Mouse (Mus musculus) lung, adult 2 months (tissue): Measurements from ENCODE around the gene Irf8. TPM values are rescaled to one million over a fixed set of nuclear protein-coding genes. Genes with fewer than 3 reads are reported as not detected.

Source experiments
- DNase-seq: peaks from one replicate; pipeline ENCODE4 v3.0.0; 2022
- H3K4me1 ChIP-seq: fragments of 200-500 bp; 2 replicates; pipeline ENCODE4 v1.6.1; 2011; ENCODE audit warnings: low read length; ENCODE audit not compliant: control insufficient read depth, insufficient read depth
- H3K4me3 ChIP-seq: fragments of 200-500 bp; replicated peaks from 2 replicates; pipeline ENCODE3; 2011; ENCODE audit warnings: low read depth, mild to moderate bottlenecking, control low read depth, low read length; ENCODE audit errors: extremely low read depth
- CTCF ChIP-seq: fragments of 200-500 bp; IDR thresholded peaks from 2 replicates; pipeline ENCODE4 v1.5.1; 2011; ENCODE audit warnings: mild to moderate bottlenecking, low read length, control low read depth; ENCODE audit not compliant: insufficient read depth
- POLR2A ChIP-seq: fragments of 200-500 bp; IDR thresholded peaks from 2 replicates; pipeline ENCODE4 v1.6.1; 2011; ENCODE audit warnings: low read depth, mild to moderate bottlenecking, control low read depth, low read length, borderline replicate concordance; ENCODE audit errors: extremely low read depth
- WGBS: fragments of 180-500 bp; shearing (Covaris S2); methylation state at CpG from one replicate; pipeline ENCODE4 v1.1.7; 2018; 5-methylcytosine and 5-hydroxymethylcytosine counted together
- polyA plus RNA-seq: library from polyadenylated mRNA; depleted of rRNA; stranded (reverse); fragments of >200 nt; gene quantifications from 2 replicates; pipeline ENCODE4 v1.2.3, GENCODE M21; 2012

Irf8 gene
- polyA plus RNA-seq, 1 experiment = 38.6 TPM

DNA sequence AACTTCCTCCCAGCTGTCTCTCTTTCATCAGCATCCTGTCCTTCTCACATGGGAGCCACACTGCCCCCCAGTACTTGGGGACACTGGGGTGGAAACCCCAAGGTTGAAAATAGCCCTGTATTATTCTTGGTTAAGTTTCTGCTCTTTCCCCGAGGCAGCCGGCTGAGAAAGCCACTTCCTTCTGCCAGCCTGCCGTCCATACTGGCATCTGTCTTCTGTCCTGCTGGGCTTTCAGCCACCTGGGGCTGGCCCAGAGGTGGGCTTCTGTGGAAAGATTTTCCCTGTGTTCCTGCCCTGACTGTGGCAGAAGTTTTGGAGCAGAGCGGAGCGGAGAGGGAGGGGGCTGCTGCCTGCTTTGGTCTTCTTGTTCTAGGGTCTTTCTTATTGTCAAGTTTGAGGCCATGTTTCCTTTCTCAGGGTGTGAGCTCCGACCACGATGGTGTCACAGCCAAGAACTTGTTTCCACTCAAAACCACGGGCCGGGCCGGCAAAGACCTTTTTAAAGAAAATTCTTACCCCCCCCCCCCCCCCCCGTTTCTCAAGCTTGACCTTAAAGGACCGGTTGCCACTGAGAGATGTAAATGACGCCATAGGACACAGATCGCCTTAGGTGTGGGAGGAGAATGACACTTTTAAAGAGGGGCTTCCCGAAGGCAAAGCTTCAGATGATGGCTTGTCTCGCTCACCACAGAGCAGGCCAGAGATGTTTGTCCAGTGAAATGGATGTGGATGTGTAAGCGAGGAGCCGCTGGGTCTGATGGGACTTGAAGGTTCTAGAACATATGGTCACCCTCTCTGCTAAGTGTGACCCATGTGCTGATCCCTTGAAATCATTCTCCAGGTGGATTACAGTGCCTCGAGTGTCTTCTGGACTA, 24.4 kb downstream of the Irf8 start:
- Histone ChIP-seq H3K4me1 (0 out of 2 replicates have a peak, but pooled peaks cover 3% of the 10 kb centered on the region), H3K4me3 (no peak overlapping the region)
- 71% methylated on average over 19 of the region's 19 CpGs for WGBS
- DNase-seq = no peak
- TF ChIP-seq POLR2A (no peak), CTCF (no peak)

DNA sequence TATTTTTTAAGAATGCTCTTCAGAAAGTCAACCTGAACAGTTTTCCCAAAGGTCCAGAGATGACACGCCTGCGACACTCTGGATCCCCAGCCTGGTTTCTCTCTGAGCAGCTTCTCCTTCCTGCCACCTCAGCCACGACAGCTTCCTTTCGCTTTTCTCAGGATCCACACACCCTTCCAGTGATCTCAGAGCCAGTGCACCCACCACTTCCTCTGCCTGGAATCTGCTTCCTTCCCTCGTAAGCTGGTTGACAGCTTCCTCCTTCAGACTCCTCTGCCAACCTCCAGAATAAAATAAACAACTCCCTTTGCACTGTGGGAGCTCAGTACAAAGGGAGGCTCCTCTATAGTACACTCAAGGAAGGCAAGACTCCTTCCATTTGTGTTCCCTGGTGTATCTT, 27.1 kb downstream of the Irf8 start:
- TF ChIP-seq CTCF = no peak
- no peak for TF ChIP-seq POLR2A
- DNase-seq = no peak
- WGBS = 38% methylated on average over 5 of the region's 5 CpGs
- H3K4me3 ChIP-seq = no peak overlapping the region
- 0 out of 2 replicates have a peak, but pooled peaks cover 3% of the 10 kb centered on the region for H3K4me1 ChIP-seq

DNA sequence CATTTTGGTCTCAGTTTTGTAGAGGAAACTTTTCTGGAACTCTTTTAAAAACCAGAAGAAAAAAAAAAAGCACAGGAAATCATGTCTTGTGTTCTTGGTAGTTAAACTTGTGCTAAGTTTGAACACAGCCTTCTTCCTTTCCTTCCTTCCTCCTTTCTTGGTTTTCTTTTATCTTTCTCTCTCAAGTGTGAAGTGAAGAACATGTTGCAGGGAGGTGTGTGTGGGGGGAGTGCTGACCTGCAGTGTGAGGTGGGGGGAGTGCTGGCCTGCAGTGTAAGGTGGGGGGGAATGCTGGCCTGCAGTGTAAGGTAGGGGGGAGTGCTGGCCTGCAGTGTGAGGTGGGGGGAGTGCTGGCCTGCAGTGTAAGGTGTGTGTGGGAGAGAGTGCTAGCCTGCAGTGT, 28.5 kb downstream of the Irf8 start:
- DNase-seq = no peak
- Histone ChIP-seq H3K4me3 (no peak overlapping the region), H3K4me1 (0 out of 2 replicates have a peak, but pooled peaks cover 3% of the 10 kb centered on the region)
- TF ChIP-seq POLR2A (no peak), CTCF (no peak)

DNA sequence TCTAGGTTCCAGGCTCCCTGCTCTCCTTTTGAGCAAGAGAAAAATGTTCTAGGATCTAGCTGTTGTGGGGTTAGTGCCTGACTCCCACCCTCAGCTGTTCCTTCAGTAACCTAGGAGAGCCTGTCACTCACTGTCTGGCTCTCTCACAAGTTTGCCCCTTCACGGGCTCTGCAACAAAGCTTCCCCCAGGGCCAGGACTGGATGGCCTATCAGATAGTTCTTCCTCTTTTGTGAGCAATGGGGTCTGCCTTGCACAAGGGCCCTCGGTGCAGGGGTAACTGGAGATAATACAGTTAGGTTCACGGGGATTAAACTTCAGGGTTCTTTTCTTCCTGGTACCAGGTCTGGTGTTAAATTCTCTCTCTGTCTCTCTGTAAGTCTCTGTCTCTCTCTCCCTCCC, 30.5 kb downstream of the Irf8 start:
- TF ChIP-seq CTCF (no peak), POLR2A (no peak)
- no peak for DNase-seq
- Histone ChIP-seq H3K4me1 (0 out of 2 replicates have a peak, but pooled peaks cover 3% of the 10 kb centered on the region), H3K4me3 (no peak overlapping the region)
- 53% methylated on average over 3 of the region's 3 CpGs for whole genome bisulfite sequencing

- 55% methylated on average over 12 of the region's 12 CpGs for WGBS
- Histone ChIP-seq H3K4me1 (no peaks in the 10 kb centered on the region), H3K4me3 (no peak overlapping the region)
- TF ChIP-seq CTCF = no peak
- TF ChIP-seq POLR2A = no peak
- DNase-seq = no peak
Observed at GRCm38 (mm10) chr8:120768454-120769218, 32.5 kb downstream of the Irf8 start.

DNA sequence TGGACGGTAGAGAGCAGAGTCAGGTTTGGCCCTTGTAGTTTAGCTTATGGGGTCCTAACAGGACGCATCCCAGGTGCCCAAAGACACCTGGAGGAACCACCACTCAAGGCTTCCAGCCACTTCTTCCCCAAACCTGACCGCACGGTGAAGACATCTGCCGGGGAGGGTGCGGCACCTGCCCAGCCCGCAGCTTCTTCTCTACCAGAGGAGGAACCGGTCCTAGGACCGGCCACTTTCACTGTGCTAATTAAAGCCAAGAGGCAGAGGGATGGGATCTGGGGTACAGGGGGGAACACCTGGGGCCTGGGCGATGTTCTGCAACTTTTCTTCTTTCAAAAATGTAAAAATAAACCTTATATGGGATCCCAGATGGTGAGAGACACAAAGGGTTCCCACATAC, 41.0 kb downstream of the Irf8 start:
- TF ChIP-seq POLR2A (no peak), CTCF (no peak)
- no peak overlapping the region for H3K4me3 ChIP-seq
- no peaks in the 10 kb centered on the region for H3K4me1 ChIP-seq
- 85% methylated on average over 10 of the region's 10 CpGs for WGBS
- no peak for DNase-seq

GRCm38 (mm10) chr8:120777732-120778131, 41.6 kb downstream of the Irf8 start:
- H3K4me1 ChIP-seq = no peaks in the 10 kb centered on the region
- no peak for TF ChIP-seq POLR2A
- TF ChIP-seq CTCF = no peak
- no peak for DNase-seq
- 48% methylated on average over 13 of the region's 13 CpGs for WGBS
- H3K4me3 ChIP-seq = no peak overlapping the region

- no peak for DNase-seq
- H3K4me1 ChIP-seq = no peaks in the 10 kb centered on the region
- TF ChIP-seq CTCF (no peak), POLR2A (no peak)
- no peak overlapping the region for H3K4me3 ChIP-seq
- 94% methylated on average over 7 of the region's 7 CpGs for WGBS
Observed at GRCm38 (mm10) chr8:120779106-120779505, 42.9 kb downstream of the Irf8 start.

GRCm38 (mm10) chr8:120783781-120784180, 47.6 kb downstream of the Irf8 start:
- 76% methylated on average over 4 of the region's 4 CpGs for WGBS
- TF ChIP-seq CTCF (no peak), POLR2A (no peak)

DNA sequence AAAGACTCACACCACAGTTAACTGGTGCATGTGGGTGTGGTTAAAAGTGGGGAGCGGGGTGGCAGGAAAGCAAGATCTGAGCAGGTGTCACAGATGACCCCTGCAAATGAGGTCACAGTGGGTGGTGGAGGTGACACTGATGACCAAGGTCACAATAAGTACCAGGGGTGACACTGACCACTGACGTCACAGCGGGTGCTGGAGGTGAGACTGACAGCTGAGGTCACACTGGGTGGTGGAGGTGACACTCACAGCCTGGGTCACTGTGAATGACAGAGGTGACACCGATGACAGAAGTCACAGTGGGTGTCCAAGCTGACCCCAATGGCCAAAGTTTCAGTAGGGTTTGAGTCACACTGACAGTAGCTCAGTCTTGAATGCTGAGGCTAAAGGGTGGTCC, 50.6 kb downstream of the Irf8 start:
- Histone ChIP-seq H3K4me1 (no peaks in the 10 kb centered on the region; the same call in 1 of the 2 replicates), H3K4me3 (no peak overlapping the region)
- TF ChIP-seq CTCF = no peak
- no peak for TF ChIP-seq POLR2A
- WGBS = 63% methylated on average over 4 of the region's 4 CpGs
- no peak for DNase-seq

More at GRCm38 (mm10) chr8:120783781-120784180, 47.6 kb downstream of the Irf8 start:
- Histone ChIP-seq H3K4me3 (no peak overlapping the region), H3K4me1 (no peaks in the 10 kb centered on the region)
- no peak for DNase-seq
